Mouse (Mus musculus): Measurements from ENCODE around the gene Serac1. TPM values are rescaled to one million over a fixed set of nuclear protein-coding genes. Genes with fewer than 3 reads are reported as not detected.

The Serac1 gene
- polyA plus RNA-seq, 2 experiments: 0.69 to 1.6 TPM

GRCm38 (mm10) chr17:6069866-6070265 is 9.7 kb downstream of the Serac1 start:
- Histone ChIP-seq H3K9me3 (ENCODE audit: control insufficient read depth, low read length) (no peaks in the 10 kb centered on the region), H3K36me3 (replicated peaks; ENCODE audit: control insufficient read depth, insufficient read depth, low read depth) (no peaks in the 10 kb centered on the region; the same call in 1 of the 2 replicates), H3K27me3 (ENCODE audit: control insufficient read depth, insufficient read depth, low read length) (no peaks in the 10 kb centered on the region), H3K4me2 (ENCODE audit: low read depth) (no peak overlapping the region), H3K4me3 (ENCODE audit: insufficient read depth in 1 of 2, low read depth in 2 of 2, low read length in 2 of 2) (no peak overlapping the region), H3K9ac (replicated peaks) (no peak overlapping the region), H3K27ac (no peak overlapping the region), H3K4me1 (replicated peaks; ENCODE audit: control insufficient read depth in 2 of 2, insufficient read depth in 2 of 2, low read length in 1 of 2) (no peaks in the 10 kb centered on the region)
- 75% methylated on average over 6 of the region's 6 CpGs for WGBS (ENCODE audit: insufficient replicate concordance)
- DNase-seq (ENCODE audit: low read depth in 3 of 3, low spot score in 3 of 3) (no peak), ATAC-seq (ENCODE audit: insufficient read depth) (no peak)
- TF ChIP-seq EP300 (IDR thresholded peaks at IDR 0.05; ENCODE audit: low read depth) (no peak), CTCF (IDR thresholded peaks at IDR 0.05; ENCODE audit: low read depth) (no peak)

- no peak for ATAC-seq (ENCODE audit: insufficient read depth)
- no peaks in the 10 kb centered on the region for H3K4me1 ChIP-seq (replicated peaks; ENCODE audit: control insufficient read depth in 2 of 2, insufficient read depth in 2 of 2, low read length in 1 of 2)
- 87% methylated on average over 7 of the region's 7 CpGs for WGBS (ENCODE audit: insufficient replicate concordance)
- no peaks in the 10 kb centered on the region for H3K27me3 ChIP-seq (ENCODE audit: control insufficient read depth, insufficient read depth, low read length)
- no peak overlapping the region for H3K9ac ChIP-seq (replicated peaks)
- TF ChIP-seq CTCF (IDR thresholded peaks at IDR 0.05; ENCODE audit: low read depth) (no peak), EP300 (IDR thresholded peaks at IDR 0.05; ENCODE audit: low read depth) (no peak)
- no peak overlapping the region for H3K27ac ChIP-seq
- no peak overlapping the region for H3K4me3 ChIP-seq (ENCODE audit: insufficient read depth in 1 of 2, low read depth in 2 of 2, low read length in 2 of 2)
- no peak overlapping the region for H3K4me2 ChIP-seq (ENCODE audit: low read depth)
- no peaks in the 10 kb centered on the region; the same call in 1 of the 2 replicates for H3K36me3 ChIP-seq (replicated peaks; ENCODE audit: control insufficient read depth, insufficient read depth, low read depth)
- H3K9me3 ChIP-seq (ENCODE audit: control insufficient read depth, low read length): no peaks in the 10 kb centered on the region
- no peak for DNase-seq (ENCODE audit: low read depth in 3 of 3, low spot score in 3 of 3)
Observed at GRCm38 (mm10) chr17:6067613-6068012, 11.9 kb downstream of the Serac1 start.

- Histone ChIP-seq H3K9ac (replicated peaks) (no peak overlapping the region), H3K27ac (no peak overlapping the region), H3K27me3 (ENCODE audit: control insufficient read depth, insufficient read depth, low read length) (no peaks in the 10 kb centered on the region), H3K4me1 (replicated peaks; ENCODE audit: control insufficient read depth in 2 of 2, insufficient read depth in 2 of 2, low read length in 1 of 2) (no peaks in the 10 kb centered on the region), H3K9me3 (ENCODE audit: control insufficient read depth, low read length) (no peaks in the 10 kb centered on the region), H3K4me2 (ENCODE audit: low read depth) (no peak overlapping the region), H3K36me3 (replicated peaks; ENCODE audit: control insufficient read depth, insufficient read depth, low read depth) (no peaks in the 10 kb centered on the region; the same call in 1 of the 2 replicates), H3K4me3 (ENCODE audit: insufficient read depth in 1 of 2, low read depth in 2 of 2, low read length in 2 of 2) (no peak overlapping the region)
- no peak for TF ChIP-seq EP300 (IDR thresholded peaks at IDR 0.05; ENCODE audit: low read depth)
- TF ChIP-seq CTCF (IDR thresholded peaks at IDR 0.05; ENCODE audit: low read depth): no peak
- 63% methylated on average over 2 of the region's 2 CpGs for whole genome bisulfite sequencing (ENCODE audit: insufficient replicate concordance)
- ATAC-seq (ENCODE audit: insufficient read depth) (no peak), DNase-seq (ENCODE audit: low read depth in 3 of 3, low spot score in 3 of 3) (no peak)
Observed at GRCm38 (mm10) chr17:6066021-6066420, 13.5 kb downstream of the Serac1 start.

- H3K4me1 ChIP-seq (replicated peaks; ENCODE audit: control insufficient read depth in 2 of 2, insufficient read depth in 2 of 2, low read length in 1 of 2): no peaks in the 10 kb centered on the region
- H3K4me2 ChIP-seq (ENCODE audit: low read depth): no peak overlapping the region
- H3K27me3 ChIP-seq (ENCODE audit: control insufficient read depth, insufficient read depth, low read length): no peaks in the 10 kb centered on the region
- DNase-seq (ENCODE audit: low read depth in 3 of 3, low spot score in 3 of 3) (no peak), ATAC-seq (ENCODE audit: insufficient read depth) (no peak)
- no peak overlapping the region for H3K4me3 ChIP-seq (ENCODE audit: insufficient read depth in 1 of 2, low read depth in 2 of 2, low read length in 2 of 2)
- no peak overlapping the region for H3K27ac ChIP-seq
- no peaks in the 10 kb centered on the region for H3K36me3 ChIP-seq (replicated peaks; ENCODE audit: control insufficient read depth, insufficient read depth, low read depth)
- 56% methylated on average over 5 of the region's 5 CpGs for WGBS (ENCODE audit: insufficient replicate concordance)
- H3K9ac ChIP-seq (replicated peaks): no peak overlapping the region
- no peaks in the 10 kb centered on the region for H3K9me3 ChIP-seq (ENCODE audit: control insufficient read depth, low read length)
- TF ChIP-seq EP300 (IDR thresholded peaks at IDR 0.05; ENCODE audit: low read depth) (no peak), CTCF (IDR thresholded peaks at IDR 0.05; ENCODE audit: low read depth) (no peak)
Observed at GRCm38 (mm10) chr17:6063532-6063931, 16.0 kb downstream of the Serac1 start.

- WGBS (ENCODE audit: insufficient replicate concordance): 76% methylated on average over 8 of the region's 8 CpGs
- Histone ChIP-seq H3K27ac (no peak overlapping the region), H3K4me3 (ENCODE audit: insufficient read depth in 1 of 2, low read depth in 2 of 2, low read length in 2 of 2) (no peak overlapping the region), H3K36me3 (replicated peaks; ENCODE audit: control insufficient read depth, insufficient read depth, low read depth) (no peaks in the 10 kb centered on the region), H3K4me2 (ENCODE audit: low read depth) (no peak overlapping the region), H3K9ac (replicated peaks) (no peak overlapping the region), H3K4me1 (replicated peaks; ENCODE audit: control insufficient read depth in 2 of 2, insufficient read depth in 2 of 2, low read length in 1 of 2) (no peaks in the 10 kb centered on the region), H3K9me3 (ENCODE audit: control insufficient read depth, low read length) (no peaks in the 10 kb centered on the region), H3K27me3 (ENCODE audit: control insufficient read depth, insufficient read depth, low read length) (no peaks in the 10 kb centered on the region)
- no peak for TF ChIP-seq CTCF (IDR thresholded peaks at IDR 0.05; ENCODE audit: low read depth)
- TF ChIP-seq EP300 (IDR thresholded peaks at IDR 0.05; ENCODE audit: low read depth): no peak
- DNase-seq (ENCODE audit: low read depth in 3 of 3, low spot score in 3 of 3): no peak
- ATAC-seq (ENCODE audit: insufficient read depth): no peak
Observed at GRCm38 (mm10) chr17:6062793-6063192, 16.7 kb downstream of the Serac1 start.

All from liver, embryonic 14.5 days (tissue).